Mouse (Mus musculus): ENCODE results near the gene Pwwp2b. TPM values are rescaled to one million over a fixed set of nuclear protein-coding genes. Genes with fewer than 3 reads are reported as not detected.

Gene Pwwp2b
- 3.5 TPM for polyA plus RNA-seq (2017; shearing (Covaris generic))

DNA sequence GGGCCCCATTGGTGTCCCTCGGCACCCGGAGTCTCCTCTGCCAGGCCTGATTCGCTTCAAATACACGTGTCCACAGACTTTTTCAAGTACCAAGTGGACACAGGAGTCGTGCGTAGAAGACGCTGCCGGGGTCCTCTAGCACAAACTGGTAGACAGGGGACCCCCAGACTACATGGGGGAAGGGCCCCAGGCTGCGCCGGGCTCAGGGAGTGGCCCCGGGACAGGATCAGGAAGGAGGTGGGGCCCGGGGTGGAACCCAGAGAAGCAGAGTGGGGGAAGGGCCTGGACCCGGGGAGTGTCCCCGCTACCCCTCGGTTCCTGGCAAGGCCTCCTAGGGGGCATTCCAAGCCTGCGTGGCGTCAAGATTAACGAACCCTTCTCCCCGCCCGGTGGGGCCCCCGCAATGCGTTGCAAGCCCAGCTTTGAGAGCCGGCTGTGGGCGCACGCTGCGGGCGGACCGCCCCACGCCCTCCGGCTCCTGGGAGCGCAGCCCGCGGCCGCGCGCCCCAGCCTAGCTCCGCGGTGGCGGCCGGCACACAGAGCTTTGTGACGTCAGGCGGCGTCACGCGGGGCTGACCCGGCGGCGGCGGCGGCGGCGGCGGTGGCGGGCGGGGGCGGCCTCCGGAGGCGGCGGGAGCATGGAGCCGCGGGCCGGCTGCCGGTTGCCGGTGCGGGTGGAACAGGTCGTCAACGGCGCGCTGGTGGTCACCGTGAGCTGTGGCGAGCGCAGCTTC, at the start of gene Pwwp2b:
Gene Pwwp2b (plus strand): TSS at position 602 of the 734 bp plus-strand sequence.

DNA sequence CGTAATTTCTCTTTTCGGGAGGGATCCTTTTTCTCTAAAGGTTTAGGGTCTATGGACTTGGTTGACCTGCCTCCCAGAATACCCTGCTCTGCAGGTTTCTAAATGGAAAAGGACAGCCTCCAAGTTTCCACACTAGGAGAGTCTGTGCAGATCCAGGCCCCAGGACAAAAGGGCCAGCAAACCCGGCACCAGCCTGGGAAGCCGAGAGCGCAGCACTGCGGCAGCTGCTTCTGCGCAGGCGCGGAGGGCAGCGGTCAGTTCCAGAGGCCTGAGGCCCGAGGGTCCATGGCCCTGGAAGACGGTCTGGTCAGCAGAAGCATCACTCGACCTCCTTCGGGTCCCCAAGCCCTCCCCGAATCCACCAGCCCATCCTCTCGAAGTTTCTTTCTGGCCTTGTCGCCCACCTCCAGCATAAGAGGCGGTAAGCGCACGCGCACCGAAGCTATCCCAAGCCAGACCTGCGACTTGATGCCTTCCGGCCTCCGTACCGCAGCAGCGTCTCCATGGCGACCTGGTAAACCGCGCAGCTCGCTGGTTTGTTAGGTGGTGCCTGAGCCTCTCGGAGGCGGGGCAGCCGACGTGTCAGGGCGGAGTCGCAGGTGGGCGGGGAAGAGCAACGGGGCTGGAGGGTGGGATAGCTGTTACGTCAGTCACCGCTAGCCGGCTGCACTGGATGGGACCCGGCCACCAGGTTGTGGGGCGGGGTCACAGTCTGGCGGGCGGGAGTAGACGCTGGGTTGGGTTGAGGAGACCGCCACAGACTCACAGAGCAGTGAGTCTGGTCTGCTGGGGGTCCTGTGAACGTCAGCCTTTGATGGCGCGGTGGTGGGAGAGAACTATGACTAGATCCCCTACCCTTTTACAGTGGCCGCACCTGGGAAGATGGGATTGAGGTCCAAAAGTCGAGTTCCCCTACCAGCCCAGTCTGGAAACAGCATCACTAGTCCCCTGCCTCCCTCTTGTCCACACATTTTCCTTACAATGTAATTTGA, 35.2 kb upstream of the Pwwp2b start, which contains the start of the genes Lrrc27 and Stk32c:
Gene Lrrc27 (plus strand): TSS at position 235 of the 992 bp plus-strand sequence.
Gene Stk32c (minus strand): TSS at position 554 of the 992 bp plus-strand sequence.

Other genes starting within 250 kb of the Pwwp2b start
- not detected for gene Dpysl4, start 162.5 kb upstream of the Pwwp2b start, polyA plus RNA-seq (2017; shearing (Covaris generic))
- 1.8 TPM for gene Lrrc27, start 35.5 kb upstream of the Pwwp2b start, polyA plus RNA-seq (2017; shearing (Covaris generic))
- 1.2 TPM for gene Stk32c, start 35.2 kb upstream of the Pwwp2b start, polyA plus RNA-seq (2017; shearing (Covaris generic))
- 27.0 TPM for gene Inpp5a, start 140.6 kb downstream of the Pwwp2b start, polyA plus RNA-seq (2017; shearing (Covaris generic))